Mouse (Mus musculus) MEL (cell line): ENCODE results near the gene Snx10. TPM values are rescaled to one million over a fixed set of nuclear protein-coding genes. Genes with fewer than 3 reads are reported as not detected.

Source experiments
- DNase-seq: peaks from one replicate; pipeline ENCODE4 v3.0.0; 2011; ENCODE audit warnings: low read depth, low spot score
- H3K27ac ChIP-seq: 2 replicates; pipeline ENCODE4 v1.5.1; 2012; ENCODE audit warnings: low read depth, mild to moderate bottlenecking, control low read depth, low read length, moderate library complexity; ENCODE audit not compliant: control insufficient read depth
- H3K27me3 ChIP-seq, 2 experiments: fragments of 150-350 bp in 1 of 2; sonication (generic) in 1 of 2; 2 replicates each; pipeline ENCODE4 v1.6.1; 2012; ENCODE audit warnings: low read length in 2 of 2, mild to moderate bottlenecking in 2 of 2, improper control_type of control experiment in 1 of 2, moderate library complexity in 1 of 2; ENCODE audit not compliant: insufficient read depth in 2 of 2, control insufficient read depth in 1 of 2
- H3K36me3 ChIP-seq, 2 experiments: 2 replicates each; pipeline ENCODE4 v1.6.1; 2012 to 2014; ENCODE audit warnings: low read length in 2 of 2, improper control_type of control experiment in 1 of 2, inconsistent platforms in 1 of 2, mild to moderate bottlenecking in 1 of 2; ENCODE audit not compliant: insufficient read depth in 2 of 2, control insufficient read depth in 1 of 2
- H3K4me1 ChIP-seq, 2 experiments: fragments of 150-350 bp in 1 of 2; sonication (generic) in 1 of 2; 2 replicates each; pipeline ENCODE4 v1.6.1; 2012; ENCODE audit warnings: low read length in 2 of 2, improper control_type of control experiment in 1 of 2, mild to moderate bottlenecking in 1 of 2; ENCODE audit not compliant: insufficient read depth in 2 of 2, control insufficient read depth in 1 of 2
- H3K4me3 ChIP-seq, 2 experiments: fragments of 150-350 bp in 1 of 2; sonication (generic) in 1 of 2; 2 replicates each; pipeline ENCODE4 v1.5.1; 2012; ENCODE audit warnings: low read depth in 2 of 2, low read length in 2 of 2, mild to moderate bottlenecking in 2 of 2, moderate library complexity in 2 of 2, control low read depth in 1 of 2, improper control_type of control experiment in 1 of 2; ENCODE audit not compliant: control insufficient read depth in 1 of 2, insufficient read depth in 1 of 2
- H3K79me2 ChIP-seq: 2 replicates; pipeline ENCODE4 v1.6.1; 2012; ENCODE audit warnings: mild to moderate bottlenecking, low read length, moderate library complexity; ENCODE audit not compliant: control insufficient read depth, poor library complexity, insufficient read depth
- H3K9ac ChIP-seq: 2 replicates; pipeline ENCODE4 v1.6.1; 2012; ENCODE audit warnings: low read depth, mild to moderate bottlenecking, control low read depth, low read length, moderate library complexity; ENCODE audit not compliant: control insufficient read depth, poor library complexity, severe bottlenecking
- H3K9me3 ChIP-seq: fragments of 150-350 bp; sonication (generic); replicated peaks from 2 replicates; pipeline ENCODE4 v1.6.1; 2012; ENCODE audit warnings: mild to moderate bottlenecking, low read length, improper control_type of control experiment, moderate library complexity; ENCODE audit not compliant: insufficient read depth
- BHLHE40 ChIP-seq: IDR thresholded peaks from 2 replicates; pipeline ENCODE4 v1.6.1; 2012; ENCODE audit warnings: low read depth, mild to moderate bottlenecking, inconsistent platforms, low read length, improper control_type of control experiment, borderline replicate concordance
- CHD2 ChIP-seq: IDR thresholded peaks from 2 replicates; pipeline ENCODE4 v1.6.1; 2011; ENCODE audit warnings: low read length, improper control_type of control experiment
- ELF1 ChIP-seq: IDR thresholded peaks from 2 replicates; pipeline ENCODE4 v1.6.1; 2014; ENCODE audit warnings: low read depth, mild to moderate bottlenecking, inconsistent platforms, low read length, improper control_type of control experiment, moderate library complexity
- EP300 ChIP-seq, 2 experiments: IDR thresholded peaks; 2 replicates each; pipeline ENCODE4 v1.6.1; 2011; ENCODE audit warnings: improper control_type of control experiment in 2 of 2, low read length in 2 of 2, low read depth in 1 of 2, mild to moderate bottlenecking in 1 of 2
- ETS1 ChIP-seq: IDR thresholded peaks from 2 replicates; pipeline ENCODE4 v1.6.1; 2012; ENCODE audit warnings: low read depth, mild to moderate bottlenecking, inconsistent platforms, low read length, improper control_type of control experiment, moderate library complexity
- GABPA ChIP-seq: IDR thresholded peaks from 2 replicates; pipeline ENCODE4 v1.6.1; 2012; ENCODE audit warnings: low read depth, mild to moderate bottlenecking, inconsistent platforms, low read length, improper control_type of control experiment, moderate library complexity
- GATA1 ChIP-seq: IDR thresholded peaks from 2 replicates; pipeline ENCODE4 v1.6.1; 2011; ENCODE audit warnings: low read depth, low read length, improper control_type of control experiment
- JUND ChIP-seq: IDR thresholded peaks from 2 replicates; pipeline ENCODE4 v1.6.1; 2011; ENCODE audit warnings: low read depth, mild to moderate bottlenecking, improper control_type of control experiment, low read length
- KAT2A ChIP-seq: conservative IDR thresholded peaks from 2 replicates; pipeline ENCODE4 v1.6.1; 2012; ENCODE audit warnings: low read depth, low read length, improper control_type of control experiment, inconsistent platforms
- MAFK ChIP-seq: IDR thresholded peaks from 2 replicates; pipeline ENCODE4 v1.6.1; 2011; ENCODE audit warnings: low read depth, mild to moderate bottlenecking, low read length, improper control_type of control experiment, borderline replicate concordance
- MEF2A ChIP-seq: IDR thresholded peaks from 2 replicates; pipeline ENCODE4 v1.6.1; 2014; ENCODE audit warnings: low read depth, mild to moderate bottlenecking, inconsistent platforms, low read length, improper control_type of control experiment; ENCODE audit not compliant: poor library complexity, insufficient replicate concordance, severe bottlenecking; ENCODE audit errors: extremely low read depth
- MXI1 ChIP-seq: IDR thresholded peaks from 2 replicates; pipeline ENCODE4 v1.6.1; 2011; ENCODE audit warnings: mild to moderate bottlenecking, low read depth, low read length, improper control_type of control experiment
- MYB ChIP-seq: IDR thresholded peaks from 2 replicates; pipeline ENCODE4 v1.6.1; 2011; ENCODE audit warnings: mild to moderate bottlenecking, low read depth, low read length, improper control_type of control experiment
- MYC ChIP-seq: IDR thresholded peaks from 2 replicates; pipeline ENCODE4 v1.6.1; 2011; ENCODE audit warnings: low read depth, mild to moderate bottlenecking, low read length, improper control_type of control experiment, moderate library complexity
- NELFE ChIP-seq: IDR thresholded peaks from 2 replicates; pipeline ENCODE4 v1.6.1; 2011; ENCODE audit warnings: low read depth, low read length, improper control_type of control experiment
- NRF1 ChIP-seq: IDR thresholded peaks from 2 replicates; pipeline ENCODE4 v1.6.1; 2014; ENCODE audit warnings: low read depth, mild to moderate bottlenecking, inconsistent platforms, low read length, improper control_type of control experiment, moderate library complexity; ENCODE audit not compliant: poor library complexity, insufficient read depth, severe bottlenecking
- POLR2A ChIP-seq, 2 experiments: IDR thresholded peaks; 2 replicates each; pipeline ENCODE4 v1.6.1; 2011 to 2012; ENCODE audit warnings: low read length in 2 of 2, mild to moderate bottlenecking in 2 of 2, control low read depth in 1 of 2, improper control_type of control experiment in 1 of 2, low read depth in 1 of 2, moderate library complexity in 1 of 2; ENCODE audit not compliant: control insufficient read depth in 1 of 2, insufficient read depth in 1 of 2, poor library complexity in 1 of 2
- POLR2AphosphoS5 ChIP-seq: IDR thresholded peaks from 2 replicates; pipeline ENCODE4 v1.6.1; 2012; ENCODE audit warnings: low read depth, borderline replicate concordance, mild to moderate bottlenecking, inconsistent platforms, low read length, moderate library complexity, mixed read lengths
- RAD21 ChIP-seq: IDR thresholded peaks from 2 replicates; pipeline ENCODE4 v1.6.1; 2011; ENCODE audit warnings: mild to moderate bottlenecking, low read depth, low read length, improper control_type of control experiment
- RCOR1 ChIP-seq: IDR thresholded peaks from 2 replicates; pipeline ENCODE4 v1.6.1; 2012; ENCODE audit warnings: low read depth, mild to moderate bottlenecking, inconsistent platforms, low read length, improper control_type of control experiment
- SIN3A ChIP-seq: IDR thresholded peaks from 2 replicates; pipeline ENCODE4 v1.6.1; 2012; ENCODE audit warnings: low read length, improper control_type of control experiment, inconsistent platforms
- SMC3 ChIP-seq: IDR thresholded peaks from 2 replicates; pipeline ENCODE4 v1.6.1; 2011; ENCODE audit warnings: low read depth, low read length, improper control_type of control experiment
- TAL1 ChIP-seq: IDR thresholded peaks from 2 replicates; pipeline ENCODE4 v1.6.1; 2012; ENCODE audit warnings: mild to moderate bottlenecking, inconsistent platforms, low read length, moderate library complexity, mixed read lengths
- TCF12 ChIP-seq: IDR thresholded peaks from 2 replicates; pipeline ENCODE4 v1.6.1; 2014; ENCODE audit warnings: low read depth, mild to moderate bottlenecking, inconsistent platforms, low read length, improper control_type of control experiment, moderate library complexity
- ZMIZ1 ChIP-seq: IDR thresholded peaks from 2 replicates; pipeline ENCODE4 v1.6.1; 2012; ENCODE audit warnings: low read depth, mild to moderate bottlenecking, inconsistent platforms, low read length, improper control_type of control experiment, moderate library complexity
- ZNF384 ChIP-seq: IDR thresholded peaks from 2 replicates; pipeline ENCODE4 v1.6.1; 2012; ENCODE audit warnings: low read depth, mild to moderate bottlenecking, inconsistent platforms, low read length, improper control_type of control experiment
- polyA plus RNA-seq, 2 experiments: library from polyadenylated mRNA; stranded (reverse) in 1 of 2; unstranded in 1 of 2; fragments of >175 nt in 1 of 2; fragments of >200 nt in 1 of 2; gene quantifications; 2 replicates each; pipeline versions ENCODE4 v1.2.1 to v1.2.4; 2012; ENCODE audit warnings: low replicate concordance in 2 of 2, low read depth in 1 of 2; ENCODE audit not compliant: insufficient read length in 2 of 2, insufficient read depth in 1 of 2, missing spikeins in 1 of 2
- total RNA-seq: library from RNA; depleted of rRNA; stranded (reverse); fragments of 300-350 nt; gene quantifications from 2 replicates; pipeline ENCODE4 v1.2.3, GENCODE M21; 2012

The Snx10 gene
- total and polyA plus RNA-seq, 3 experiments: 3.9 to 7.0 TPM; not detected in 1

DNA sequence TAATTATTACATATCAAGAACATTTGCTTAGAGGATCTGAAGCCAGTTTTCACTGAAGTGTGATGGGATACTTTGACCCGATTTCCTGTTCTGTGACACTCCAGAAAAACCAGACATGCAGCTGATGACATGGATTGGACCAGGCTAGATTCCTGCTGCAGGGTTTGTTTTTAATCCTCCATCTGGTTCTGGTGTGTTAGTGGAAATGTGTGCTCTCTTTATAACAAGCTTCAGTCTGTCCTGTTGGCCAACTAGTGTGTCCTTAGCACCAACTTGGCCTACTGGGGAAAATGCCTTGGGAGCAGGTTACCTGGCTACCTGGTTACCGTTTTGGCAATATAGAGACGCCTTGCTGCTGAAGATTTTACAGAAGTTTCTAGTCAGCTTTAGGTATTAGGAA lies 63.6 kb downstream of the Snx10 start:
- no peak for TF ChIP-seq ELF1
- no peak for TF ChIP-seq MAFK
- no peak for TF ChIP-seq SMC3
- TF ChIP-seq BHLHE40: no peak
- no peak for TF ChIP-seq RCOR1
- no peak for TF ChIP-seq SIN3A
- TF ChIP-seq GABPA: no peak
- no peak for TF ChIP-seq GATA1
- no peak for TF ChIP-seq TAL1
- no peak for TF ChIP-seq POLR2AphosphoS5
- no peak for TF ChIP-seq EP300 (IDR thresholded peaks at IDR 0.05; ENCODE audit: low read depth in 1 of 2, low read length in 2 of 2)
- TF ChIP-seq NELFE: no peak
- no peak for TF ChIP-seq ZMIZ1
- TF ChIP-seq MEF2A: no peak
- no peak for TF ChIP-seq RAD21
- TF ChIP-seq MXI1: no peak
- TF ChIP-seq NRF1: no peak
- no peak for TF ChIP-seq MYC
- TF ChIP-seq TCF12: no peak
- TF ChIP-seq JUND: no peak
- TF ChIP-seq, all 39 proteins: peak for 0
- no peaks in the 10 kb centered on the region for H3K36me3 ChIP-seq

DNA sequence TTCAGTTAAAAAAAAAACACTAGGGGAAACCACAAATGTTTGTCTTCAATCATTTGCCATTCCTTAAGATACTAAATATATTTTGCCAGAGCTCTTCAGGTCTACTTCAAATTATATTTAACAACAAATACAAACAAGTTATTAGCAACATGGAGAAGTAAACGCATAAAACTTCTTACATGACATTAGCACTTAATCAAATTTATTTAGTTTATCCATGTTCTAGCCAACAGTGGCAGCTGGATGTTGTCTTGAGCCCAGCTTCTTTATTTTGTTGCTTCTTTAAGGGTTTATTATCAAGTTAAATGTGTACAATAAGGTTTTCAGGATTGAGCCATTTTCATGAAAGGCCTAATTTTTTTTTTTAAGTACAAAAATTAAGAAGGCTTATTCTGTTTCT lies 67.6 kb downstream of the Snx10 start:
- no peak for DNase-seq
- Histone ChIP-seq H3K36me3 (no peaks in the 10 kb centered on the region), H3K4me1 (no peaks in the 10 kb centered on the region; a peak in 1 of 4 replicates), H3K9ac (no peak overlapping the region), H3K27ac (no peak overlapping the region), H3K79me2 (no peaks in the 10 kb centered on the region), H3K27me3 (no peaks in the 10 kb centered on the region), H3K4me3 (no peak overlapping the region), H3K9me3 (no peaks in the 10 kb centered on the region)
- TF ChIP-seq MEF2A (no peak), GATA1 (no peak), POLR2A (IDR thresholded peaks at IDR 0.05; ENCODE audit: control insufficient read depth in 1 of 2, insufficient read depth in 1 of 2, low read depth in 1 of 2, low read length in 2 of 2, poor library complexity in 1 of 2) (no peak), KAT2A (no peak), ZNF384 (no peak), MXI1 (no peak), ETS1 (no peak), CHD2 (no peak), BHLHE40 (no peak), MYC (no peak), RAD21 (no peak), MYB (no peak)

More for the DNA sequence above, 63.6 kb downstream of the Snx10 start:
- no peaks in the 10 kb centered on the region for H3K27me3 ChIP-seq
- DNase-seq: no peak
- H3K9ac ChIP-seq: no peak overlapping the region
- H3K4me3 ChIP-seq: no peak overlapping the region
- H3K4me1 ChIP-seq: no peaks in the 10 kb centered on the region
- H3K9me3 ChIP-seq: no peaks in the 10 kb centered on the region
- no peaks in the 10 kb centered on the region for H3K79me2 ChIP-seq
- no peak overlapping the region for H3K27ac ChIP-seq
